Mouse (Mus musculus): ENCODE data around the gene Hnrnpab.
"Not testable (repeated sequence)": the region's sequence is repeated elsewhere in the genome, so short reads cannot be mapped to it uniquely, and the experiment has no call there.

The Hnrnpab gene

DNA sequence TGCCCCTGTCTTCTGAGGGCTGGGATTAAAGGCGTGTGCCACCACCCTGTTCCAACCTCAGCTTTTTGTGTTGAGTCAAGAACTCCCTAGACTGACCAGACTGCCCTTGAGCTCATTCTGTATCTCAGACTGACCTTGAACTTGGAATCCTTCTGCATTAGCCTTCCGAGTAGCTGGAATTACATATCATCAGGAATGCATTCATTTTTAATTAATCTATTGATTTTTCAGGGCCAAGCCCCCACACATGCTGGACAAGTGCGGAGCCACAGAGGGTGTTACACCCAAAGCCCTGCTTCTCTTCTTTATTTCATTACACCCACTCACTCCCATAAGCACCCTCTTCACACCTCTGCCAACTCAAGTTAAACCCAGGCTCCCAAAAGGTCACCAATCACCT, 27.1 kb upstream of the Hnrnpab start:
- no peak for DNase-seq

DNA sequence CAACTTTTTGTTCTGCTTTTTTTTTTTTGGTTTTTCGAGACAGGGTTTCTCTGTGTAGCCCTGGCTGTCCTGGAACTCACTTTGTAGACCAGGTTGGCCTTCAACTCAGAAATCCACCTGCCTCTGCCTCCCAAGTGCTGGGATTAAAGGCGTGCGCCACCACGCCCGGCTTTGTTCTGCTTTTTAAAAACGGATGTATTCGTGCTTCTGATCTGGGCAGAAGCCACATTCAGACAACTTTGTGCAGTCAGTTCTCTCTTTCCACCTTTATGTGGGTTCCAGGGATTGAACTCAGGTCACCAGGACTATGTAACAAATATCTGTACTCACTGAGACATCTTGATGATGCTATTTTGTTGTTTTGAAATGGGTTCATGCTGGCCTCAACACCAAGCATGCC, 26.6 kb upstream of the Hnrnpab start:
- DNase-seq: not testable (repeated sequence)

DNA sequence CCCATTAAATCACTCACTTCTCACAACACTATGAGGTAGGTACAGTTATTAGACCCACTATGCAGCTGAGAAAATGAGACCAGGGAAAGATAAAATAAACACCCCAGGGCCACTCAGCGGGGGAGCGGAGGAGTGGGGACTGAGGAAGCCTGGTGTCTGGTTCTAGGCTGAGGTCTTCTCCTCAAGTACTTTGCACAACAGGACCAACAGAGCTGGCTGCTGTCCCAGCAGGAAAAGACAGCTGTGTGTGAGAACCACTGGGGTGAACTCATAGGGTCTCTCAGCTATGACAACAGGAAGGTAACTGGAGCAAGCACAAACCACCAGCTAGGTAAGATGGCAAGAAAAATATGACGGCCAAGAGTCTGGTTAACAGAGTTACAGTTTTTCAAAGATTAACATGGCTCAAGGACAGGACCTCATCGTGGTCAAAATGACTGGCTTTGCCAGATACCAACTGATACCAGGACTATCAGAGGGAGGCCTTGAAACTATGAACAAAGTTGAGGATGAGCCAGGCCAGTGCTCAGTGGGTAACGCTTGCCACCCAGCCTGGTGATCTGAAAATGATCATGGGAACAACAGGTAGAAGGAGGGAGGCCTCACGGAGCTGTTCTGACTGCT, 25.6 kb upstream of the Hnrnpab start:
- DNase-seq: no peak

DNA sequence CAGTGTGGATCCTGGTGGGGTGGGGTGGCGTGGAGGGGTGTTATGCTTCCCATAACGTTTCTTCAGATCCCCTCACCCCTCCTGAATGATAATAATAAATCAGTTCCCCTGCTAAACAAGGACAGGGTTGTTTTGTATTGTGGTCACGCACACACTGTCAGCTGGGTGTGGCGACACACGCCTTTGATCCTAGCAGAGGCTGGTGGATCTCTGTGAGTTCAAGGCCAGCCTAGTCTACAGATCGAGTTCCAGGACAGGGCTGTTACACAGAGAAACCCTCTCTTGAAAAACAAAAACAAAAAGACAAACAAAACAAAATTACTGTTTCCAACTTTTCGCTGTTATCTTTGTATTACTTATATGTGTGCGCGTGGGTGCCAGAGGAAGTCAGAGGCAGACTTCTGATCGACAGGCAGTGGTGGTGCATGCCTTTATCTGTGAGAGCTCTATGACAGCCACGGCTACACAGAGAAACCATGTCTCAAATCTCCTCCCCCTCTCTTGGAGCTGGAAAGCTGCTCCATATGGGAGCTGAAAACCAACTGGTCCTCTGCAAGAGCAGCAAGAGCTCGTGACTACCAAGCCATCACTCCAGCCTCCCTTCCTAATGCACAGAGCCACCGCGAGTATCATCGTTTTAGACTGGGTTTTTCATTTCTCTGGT, 23.1 kb upstream of the Hnrnpab start:
- DNase-seq: no peak

DNA sequence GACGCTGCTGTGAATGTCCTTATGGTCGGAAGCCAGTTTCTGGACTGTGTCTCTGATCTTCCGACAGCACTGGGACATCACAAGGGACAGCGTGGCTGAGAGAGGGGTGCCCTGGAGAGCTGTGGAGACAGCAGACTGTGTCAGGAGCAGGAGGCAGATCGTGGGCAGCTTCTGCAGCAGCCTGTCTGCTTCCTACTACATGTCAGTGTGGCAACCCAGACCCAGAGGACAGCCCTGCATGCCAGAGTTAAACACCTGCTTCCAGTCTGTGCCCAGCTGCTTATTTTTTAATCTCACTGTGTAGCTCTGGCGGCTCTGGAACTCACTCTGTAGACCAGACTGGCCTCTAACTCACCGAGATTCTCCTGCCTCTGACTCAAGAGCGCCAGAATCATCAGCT, 21.3 kb upstream of the Hnrnpab start:
- DNase-seq: no peak

DNA sequence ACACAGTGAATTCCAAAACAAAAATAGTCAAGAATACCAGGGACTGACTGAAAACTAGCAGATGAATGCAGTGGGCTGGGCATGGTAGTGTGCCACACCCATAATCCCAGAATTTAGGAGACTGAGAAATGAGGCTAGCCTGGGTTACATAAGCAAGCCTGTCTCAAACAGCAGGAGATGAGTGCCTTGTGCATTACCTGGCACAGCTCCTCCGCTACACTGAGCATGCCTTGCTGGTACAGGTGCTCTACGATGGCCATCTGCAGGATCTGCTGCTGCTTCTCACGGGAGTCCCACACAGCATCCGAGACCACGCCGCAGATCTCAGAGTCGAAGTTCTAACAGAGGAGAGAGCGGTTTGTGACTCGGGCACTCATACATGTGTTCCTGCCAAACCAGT, 20.8 kb upstream of the Hnrnpab start:
- no peak for DNase-seq

DNA sequence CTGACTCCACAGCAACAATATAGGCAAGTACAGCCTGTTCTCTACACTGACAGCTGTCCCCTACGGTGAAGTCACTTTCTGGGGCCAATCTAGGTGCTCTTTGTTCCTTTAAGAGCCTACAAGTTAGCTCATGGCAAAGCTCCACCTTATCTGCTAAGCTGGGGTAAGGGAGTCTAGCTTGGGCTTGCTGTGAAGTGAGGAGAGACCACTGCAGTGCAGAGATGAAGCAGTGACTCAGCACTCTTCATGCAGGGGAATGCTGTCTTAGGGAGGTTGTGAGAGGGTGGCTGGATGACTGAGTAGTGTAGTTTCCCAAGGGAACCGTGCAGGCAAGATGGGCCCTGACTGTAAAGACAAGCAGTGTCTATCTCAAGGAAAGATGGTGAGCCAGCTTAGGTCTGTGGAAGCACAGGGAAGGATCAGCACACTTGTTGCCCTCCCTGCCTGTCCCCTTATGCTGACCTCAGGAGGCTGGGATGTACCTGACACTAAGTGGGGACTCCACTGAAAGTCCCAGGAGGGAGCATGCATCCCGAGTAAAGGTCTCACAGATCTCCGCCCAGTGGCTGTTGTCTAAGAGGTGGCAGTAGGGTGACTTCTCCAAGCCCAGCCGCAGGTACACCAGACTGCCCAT, 18.7 kb upstream of the Hnrnpab start:
- DNase-seq: no peak

DNA sequence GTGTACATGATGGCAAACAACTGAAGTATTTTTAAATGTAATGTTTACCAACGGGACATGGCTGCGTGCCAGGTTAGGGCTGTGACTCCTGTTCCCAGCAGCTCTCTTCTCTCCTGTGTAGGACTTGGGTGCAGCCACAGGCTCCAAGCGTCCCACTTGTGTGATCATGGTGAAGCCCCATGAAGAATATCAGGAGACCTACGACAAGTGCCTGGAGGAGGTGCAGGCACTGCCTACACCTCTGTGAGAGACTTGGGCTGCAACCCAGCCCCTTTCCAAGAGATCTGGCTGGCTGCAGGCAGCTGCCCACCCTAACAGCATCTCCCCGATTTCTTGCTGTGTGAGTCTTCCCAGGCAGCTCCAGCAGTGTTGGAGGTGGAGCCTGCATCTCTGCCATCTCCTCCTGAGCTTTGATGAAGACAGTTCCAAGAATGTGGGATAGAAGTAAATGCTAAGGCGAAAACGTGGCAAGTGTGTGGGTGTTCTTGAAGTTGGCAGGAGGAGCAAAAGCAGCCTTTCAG, 16.4 kb upstream of the Hnrnpab start:
- peak; percentile 70 for DNase-seq

DNA sequence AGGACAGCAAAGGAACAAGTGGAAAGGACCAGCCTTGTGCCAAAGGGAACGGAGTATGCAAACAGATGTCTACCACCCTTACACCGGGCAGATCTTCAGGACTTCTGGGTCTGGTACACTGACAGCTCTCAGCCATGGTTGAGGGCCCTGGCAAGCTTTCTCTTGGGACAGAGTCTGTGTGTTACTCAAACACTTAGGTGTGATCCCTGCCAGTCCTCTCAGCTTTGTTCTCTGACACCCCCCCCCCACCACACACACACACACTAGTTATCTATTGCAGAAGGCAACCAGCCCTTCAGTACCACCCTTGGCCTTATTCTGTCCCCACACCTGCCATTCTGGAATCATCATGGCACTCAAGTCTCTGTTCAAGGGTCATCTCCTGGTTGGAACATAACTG, 15.1 kb upstream of the Hnrnpab start:
- DNase-seq: no peak

DNA sequence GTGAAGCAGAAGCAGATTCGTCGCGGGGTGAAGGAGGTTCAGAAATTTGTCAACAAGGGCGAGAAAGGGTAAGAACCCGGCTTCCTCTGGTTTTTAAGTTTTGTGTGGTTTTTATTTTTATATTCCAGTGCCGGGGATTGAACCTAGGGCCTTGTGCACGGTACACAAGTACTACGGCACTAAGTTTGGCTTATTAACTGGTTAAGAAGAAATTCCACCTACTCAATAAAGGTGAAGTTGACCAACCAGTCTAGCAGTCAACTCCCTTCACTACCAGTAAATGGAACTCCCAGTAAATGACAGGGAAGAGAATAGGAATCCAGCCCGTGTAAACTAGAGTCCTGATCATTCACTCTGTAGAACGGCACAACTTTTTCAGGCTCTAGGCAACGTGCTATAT, 13.4 kb upstream of the Hnrnpab start:
- no peak for DNase-seq

DNA sequence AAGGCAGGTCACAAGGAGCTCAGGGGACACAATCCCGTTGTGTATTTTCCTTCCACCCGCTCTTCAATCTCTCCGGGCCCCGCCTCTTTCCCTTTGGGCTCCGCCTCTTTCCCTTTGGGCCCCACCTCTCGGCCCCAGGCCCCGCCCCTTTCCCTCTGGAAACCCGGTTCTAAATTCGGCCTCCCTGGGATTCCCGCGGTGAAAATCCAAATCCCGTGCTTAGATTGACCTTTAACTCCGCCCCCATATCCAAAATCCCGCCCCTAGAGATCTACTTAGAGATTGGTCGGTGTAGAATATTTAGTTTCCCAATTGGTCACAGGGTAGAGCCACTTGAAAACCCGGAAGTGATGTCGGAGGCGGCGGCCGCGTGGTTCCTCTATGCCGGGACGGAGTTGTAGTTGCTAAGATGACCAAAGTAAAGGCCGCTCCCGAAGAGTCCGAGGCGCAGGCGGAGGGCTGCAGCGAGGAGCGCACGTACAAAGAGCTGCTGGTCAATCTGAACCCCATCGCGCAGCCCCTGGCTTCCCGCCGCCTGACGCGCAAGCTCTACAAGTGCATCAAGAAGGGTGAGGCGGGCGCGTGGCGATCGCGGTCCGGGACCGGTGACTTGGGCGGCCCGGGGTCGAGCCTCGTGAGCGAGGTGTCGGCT, 12.9 kb upstream of the Hnrnpab start, which contains the start of gene Nhp2:
Gene Nhp2, plus strand, starts transcription at position 327 of the 652 bp plus-strand sequence.
- peak; percentile 100 for DNase-seq

DNA sequence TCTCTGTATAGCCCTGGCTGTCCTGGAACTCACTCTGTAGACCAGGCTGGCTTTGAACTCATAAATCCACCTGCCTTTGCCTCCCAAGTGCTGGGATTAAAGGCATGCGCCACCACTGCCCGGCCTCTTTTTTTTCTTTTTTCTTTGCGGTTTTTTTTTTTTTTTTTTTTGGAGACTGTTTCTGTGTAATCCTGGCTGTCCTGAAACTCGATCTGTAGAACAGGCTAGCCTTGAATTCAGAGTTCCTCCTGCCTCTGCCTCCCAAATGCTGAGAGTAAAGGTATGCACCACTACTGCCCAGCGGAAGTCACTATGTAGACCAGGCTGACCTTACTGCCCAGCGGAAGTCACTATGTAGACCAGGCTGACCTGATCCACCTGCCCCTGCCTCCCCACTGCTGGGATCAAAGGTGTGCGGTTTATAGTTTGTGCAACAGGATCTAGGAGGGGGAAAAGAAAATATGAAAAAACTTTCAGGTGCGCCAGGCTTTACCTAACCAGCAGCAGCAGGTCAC, 12.3 kb upstream of the Hnrnpab start:
- DNase-seq: no peak

DNA sequence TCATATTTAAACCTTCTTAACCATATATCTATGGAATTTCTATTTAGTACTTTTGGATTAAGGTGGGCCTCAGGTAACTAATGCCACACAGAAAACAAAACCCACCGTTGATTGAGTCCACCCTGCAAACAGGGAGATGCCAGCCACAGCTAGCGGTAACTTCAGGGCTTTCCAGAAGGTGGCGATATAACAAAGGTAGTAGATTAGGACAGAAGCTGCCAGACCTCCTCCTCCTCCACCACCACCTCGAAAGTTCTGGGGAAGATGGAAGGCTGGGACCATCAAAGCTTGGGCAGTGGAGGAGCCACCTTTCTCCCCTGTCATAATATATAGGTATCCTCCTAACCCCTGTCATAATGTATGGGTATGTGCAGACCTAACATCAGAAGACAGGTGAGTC, 11.0 kb upstream of the Hnrnpab start:
- DNase-seq: peak; percentile 91

DNA sequence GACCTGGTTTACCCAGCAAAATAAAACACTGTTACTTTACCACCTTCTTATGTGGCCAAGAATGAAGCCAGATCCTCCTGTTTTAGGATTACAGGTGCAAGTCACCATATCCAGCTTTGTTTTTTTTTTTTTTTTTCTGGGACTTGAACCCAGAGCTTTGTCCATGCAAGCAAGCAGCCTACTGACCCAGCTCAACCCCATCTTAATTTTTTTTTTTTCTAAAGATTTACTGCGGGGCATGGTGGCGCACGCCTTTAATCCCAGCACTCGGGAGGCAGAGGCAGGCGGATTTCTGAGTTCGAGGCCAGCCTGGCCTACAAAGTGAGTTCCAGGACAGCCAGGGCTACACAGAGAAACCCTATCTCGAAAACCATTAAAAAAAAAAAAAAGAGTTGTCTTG, 9.5 kb upstream of the Hnrnpab start:
- not testable (repeated sequence) for DNase-seq

DNA sequence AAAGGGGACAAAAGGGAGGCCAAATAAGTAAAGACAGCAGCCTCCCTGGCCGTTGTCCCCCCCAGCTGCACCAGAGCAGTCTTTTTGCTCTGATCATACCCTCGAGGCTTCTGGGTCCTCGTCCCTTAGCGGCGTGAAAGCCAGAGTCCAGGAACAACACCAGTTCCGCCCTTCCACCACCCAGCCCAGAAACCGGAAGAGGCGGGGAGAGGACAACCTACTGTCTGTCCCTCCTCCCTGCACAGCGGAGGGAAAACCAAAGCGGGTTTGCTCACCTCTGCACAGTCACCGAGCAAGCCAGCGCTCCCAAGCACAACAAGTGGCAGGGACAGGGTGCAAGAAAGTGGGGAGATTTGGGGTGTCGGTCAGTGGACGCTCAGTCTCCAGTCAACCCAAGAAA, 9.0 kb upstream of the Hnrnpab start:
- DNase-seq: peak; percentile 89

DNA sequence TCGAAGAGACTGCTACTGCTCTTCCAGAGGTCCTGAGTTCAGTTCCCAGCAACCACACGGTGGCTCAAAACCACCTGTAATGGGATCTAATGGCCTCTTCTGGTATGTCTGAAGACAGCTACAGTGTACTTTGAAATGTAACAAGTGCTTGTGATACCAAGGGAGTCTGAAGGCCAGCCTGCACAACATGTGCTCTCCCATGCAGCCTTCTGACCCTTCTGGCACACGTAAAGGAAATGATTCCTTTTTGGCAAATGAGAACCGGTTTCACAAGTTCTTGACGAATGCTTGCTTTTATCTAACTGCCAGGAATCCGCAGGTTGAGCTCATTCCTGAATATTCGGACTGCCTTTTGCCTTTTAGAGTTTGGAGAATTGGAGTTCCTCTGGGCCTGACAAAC, 8.5 kb upstream of the Hnrnpab start:
- DNase-seq: peak; percentile 70

DNA sequence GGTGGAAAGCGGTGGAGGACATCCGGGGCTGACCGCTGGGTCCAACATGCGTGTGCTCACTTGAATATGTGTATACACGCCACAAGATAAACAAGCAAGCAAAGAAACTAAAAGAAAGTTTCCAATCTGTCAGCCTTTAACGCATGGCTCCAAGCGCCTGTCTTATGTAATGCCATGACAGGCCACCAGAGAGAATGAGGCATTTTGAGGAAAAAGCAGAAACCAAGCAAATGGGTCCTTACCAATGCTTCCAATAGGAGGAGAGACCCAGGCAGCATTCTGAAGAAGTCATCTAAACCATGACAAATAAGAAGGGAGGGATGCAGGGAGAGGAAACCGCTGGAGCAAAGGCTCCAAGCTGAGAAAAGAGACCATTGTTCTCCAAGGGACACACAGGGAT, 7.6 kb upstream of the Hnrnpab start:
- DNase-seq: no peak

DNA sequence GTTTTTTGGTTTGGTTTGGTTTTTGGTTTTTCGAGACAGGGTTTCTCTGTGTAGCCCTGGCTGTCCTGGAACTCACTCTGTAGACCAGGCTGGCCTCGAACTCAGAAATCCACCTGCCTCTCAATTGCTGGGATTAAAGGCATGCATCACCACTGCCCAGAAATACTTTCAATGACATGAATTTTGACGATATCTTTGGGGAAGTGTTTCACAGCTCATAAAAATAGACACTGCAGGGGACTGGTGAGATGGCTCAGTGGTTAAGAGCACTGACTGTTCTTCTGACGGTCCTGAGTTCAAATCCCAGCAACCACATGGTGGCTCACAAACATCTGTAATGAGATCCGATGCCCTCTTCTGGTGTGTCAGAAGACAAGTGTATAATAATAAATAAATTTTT, 3.3 kb upstream of the Hnrnpab start:
- DNase-seq: not testable (repeated sequence)

DNA sequence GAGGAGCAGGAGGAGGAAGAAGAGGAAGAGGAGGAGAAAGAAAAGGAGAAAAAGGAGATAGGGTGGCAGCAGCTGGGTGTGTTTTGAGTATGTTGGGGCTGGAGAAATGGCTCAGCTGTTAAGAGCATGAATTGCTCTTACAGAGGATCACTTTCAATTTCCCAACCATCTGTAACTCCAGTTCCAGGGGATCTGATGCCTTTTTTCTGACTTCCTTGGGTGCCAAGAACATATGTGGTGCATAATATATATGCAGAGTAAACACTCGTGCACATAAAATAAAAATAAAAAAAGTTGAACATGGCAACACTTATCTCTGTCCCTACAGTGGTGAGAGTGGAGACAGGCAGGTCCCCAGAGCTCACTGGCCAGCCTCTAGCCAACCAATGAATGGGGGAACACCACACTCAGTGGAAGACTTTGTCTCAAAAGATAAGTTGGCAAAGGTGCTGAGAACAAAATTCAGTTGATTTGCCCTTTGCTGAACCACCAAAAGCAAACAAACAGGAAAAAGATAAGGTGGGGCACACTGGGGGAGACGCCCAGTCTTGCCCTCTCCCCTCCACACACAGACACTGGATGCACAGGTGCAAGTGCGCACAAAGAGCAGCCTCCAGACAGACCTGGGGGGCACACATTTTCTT, 2.7 kb upstream of the Hnrnpab start:
- no peak for DNase-seq

DNA sequence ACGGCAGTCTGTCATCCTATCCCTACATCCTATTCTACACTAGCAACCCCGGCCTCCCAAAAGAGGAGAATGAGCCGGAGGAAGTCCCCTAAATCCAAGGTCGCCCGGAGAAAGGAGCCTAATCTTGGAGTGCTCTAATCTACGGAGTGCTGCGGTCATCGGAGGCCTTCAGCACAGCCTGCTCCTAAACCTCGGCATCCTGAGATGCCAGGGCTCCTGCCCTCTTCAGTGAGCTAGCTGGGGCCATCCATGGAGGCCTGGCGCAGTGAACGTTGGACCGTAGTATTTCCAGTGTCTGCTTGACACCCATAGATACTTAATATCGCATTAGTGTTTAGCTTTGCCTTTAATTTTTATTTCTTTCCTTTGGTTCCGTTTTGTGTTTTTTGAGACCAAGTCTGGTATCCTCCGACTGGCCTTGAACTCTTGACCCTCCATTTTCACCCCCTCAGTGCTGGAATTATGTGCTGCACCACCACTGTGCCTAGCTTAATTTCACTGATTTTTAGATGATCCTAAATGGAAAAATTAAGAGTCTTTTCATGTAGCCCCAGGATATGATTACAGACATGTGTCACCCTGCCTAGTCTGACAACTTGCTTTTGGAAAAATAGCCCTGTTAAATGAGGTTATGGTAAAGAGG, 570 bp upstream of the Hnrnpab start:
- no peak for DNase-seq

DNA sequence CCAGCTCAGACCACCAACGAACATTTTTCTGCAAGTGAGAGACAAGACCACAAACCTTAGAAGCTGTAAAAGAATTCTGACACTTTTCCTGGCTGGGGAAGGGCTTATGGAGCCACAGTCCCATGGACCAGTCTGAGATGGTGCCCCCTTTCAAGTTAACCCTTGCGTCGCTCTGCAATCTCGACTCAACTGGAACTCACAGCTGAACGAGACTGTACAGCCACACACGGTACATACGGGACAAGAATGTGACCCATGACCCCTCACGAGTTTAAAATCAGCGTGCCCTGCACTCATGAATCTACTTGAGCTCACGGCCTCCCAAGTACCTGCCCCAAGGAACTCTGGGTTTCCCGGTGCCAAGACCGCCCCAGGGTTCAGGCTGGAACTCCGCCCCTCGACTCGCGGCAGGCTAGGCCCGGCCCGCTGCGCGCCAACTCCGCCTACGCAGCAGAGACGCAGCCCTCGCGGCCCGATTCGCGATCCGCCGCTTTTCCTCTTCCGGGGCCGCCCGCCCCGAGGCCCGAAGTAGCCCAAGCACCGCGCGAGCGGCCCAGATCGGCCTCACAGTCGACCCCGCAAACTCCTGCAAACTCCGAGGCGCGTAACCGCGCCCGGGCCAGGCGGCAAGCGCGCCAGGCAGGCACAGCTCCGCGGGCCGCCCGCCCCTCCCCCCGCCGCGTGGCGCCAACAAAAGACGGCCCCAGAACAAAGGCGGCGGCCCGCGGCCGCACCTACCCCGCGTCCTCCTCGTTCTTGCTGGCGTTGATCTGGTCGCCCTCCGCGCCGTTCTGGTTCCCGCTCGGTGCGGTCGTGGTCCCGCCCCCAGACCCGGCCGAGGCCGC, 823 bp downstream of the Hnrnpab start:
- peak; percentile 94 for DNase-seq

All from lung, postnatal 36 days (tissue).